ENCODE assay signal across 8 mouse cellular contexts in the genomic region with DNA sequence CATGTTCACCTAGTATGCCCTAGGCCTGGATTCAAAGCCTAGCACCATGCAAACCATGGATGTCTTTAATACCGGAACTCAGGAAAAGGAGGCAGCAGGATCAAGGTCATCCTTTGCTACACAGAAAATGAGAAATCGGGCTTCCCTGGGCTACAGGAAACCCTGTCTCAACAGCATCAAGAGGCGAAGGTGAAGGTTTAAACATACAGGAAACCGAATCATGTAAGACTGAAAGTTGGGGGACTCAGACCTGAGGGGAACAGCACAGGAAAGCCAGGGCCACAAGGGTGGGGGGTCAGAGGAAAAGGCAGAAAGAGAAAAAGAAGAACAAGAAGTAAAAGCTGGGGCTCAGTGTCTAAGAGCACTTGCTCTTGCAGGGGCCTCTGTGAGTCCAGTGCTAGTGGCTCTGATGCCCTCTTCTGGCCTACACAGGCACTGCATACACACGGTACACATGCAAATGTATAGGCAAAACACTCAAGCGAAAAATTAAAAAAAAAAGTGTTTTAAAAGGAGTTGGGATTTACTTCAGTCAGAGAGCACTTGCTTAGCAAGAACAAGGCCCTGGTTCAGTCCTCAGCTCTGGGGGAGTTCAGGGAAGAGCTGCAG.
DNase-seq lines count a peak whose midpoint lies in the region.
"Not testable (repeated sequence)": the region's sequence is repeated elsewhere in the genome, so short reads cannot be mapped to it uniquely, and the experiment has no call there.

No protein-coding gene starts in this region.

- intact Hi-C loops in left cerebral cortex, postnatal 14 days (cut with DNase I), result not testable (repeated sequence)

- DNase-seq in A20 (ENCODE audit: low read depth, low spot score) (peak; percentile 66), R1 (ENCODE audit: low read depth, low spot score) (peak; percentile 35)
- DNase-seq in heart, postnatal 4 days, result peak; percentile 14
- DNase-seq in kidney, postnatal 10 days, result peak; percentile 39
- peak; percentile 21 to 25 for DNase-seq in left cerebral cortex, postnatal 14 days (ENCODE audit: low spot score in 2 of 2)
- DNase-seq in lung, postnatal 10 days, result peak; percentile 6
- DNase-seq in right cerebral cortex, postnatal 14 days, result peak; percentile 30
- DNase-seq in thymus, postnatal 25 days, result peak; percentile 2

Comparison
In these comparisons a context has a peak if more than half of its experiments do, and no peak if none do; other contexts are left out.
1. Peak in every context shown above with its lines: DNase-seq.
2. DNase-seq: peak in every context shown above with its lines; median percentile 66 in A20; 39 in kidney, postnatal 10 days; 35 in R1; 30 in right cerebral cortex, postnatal 14 days; 23 in left cerebral cortex, postnatal 14 days; 14 in heart, postnatal 4 days; 6 in lung, postnatal 10 days; 2 in thymus, postnatal 25 days.